Mouse (Mus musculus) forebrain, embryonic 14.5 days (tissue): ENCODE data around the gene Camk2d. TPM values are rescaled to one million over a fixed set of nuclear protein-coding genes. Genes with fewer than 3 reads are reported as not detected.

ENCODE experiments used
- ATAC-seq: fragments of 200-750 bp; cut with Nextera tagmentation; 2 replicates; pipeline ENCODE4 v1.8.0; 2017; ENCODE audit warnings: mild to moderate bottlenecking, moderate library complexity
- DNase-seq: peaks from one replicate; pipeline ENCODE4 v3.0.0-alpha.2; 2015; ENCODE audit warnings: low spot score
- H3K27ac ChIP-seq: fragments of 300-500 bp; sonication (generic); 2 replicates; pipeline ENCODE4 v1.5.1; 2014; ENCODE audit warnings: low read depth, mild to moderate bottlenecking, control low read depth, low read length, moderate library complexity
- H3K27me3 ChIP-seq: fragments of 300-500 bp; sonication (generic); replicated peaks from 2 replicates; pipeline ENCODE4 v1.6.1; 2014; ENCODE audit warnings: low read length, control low read depth, mixed read lengths; ENCODE audit not compliant: control insufficient read depth, insufficient read depth
- H3K36me3 ChIP-seq: fragments of 300-500 bp; sonication (generic); 2 replicates; pipeline ENCODE4 v1.6.1; 2014; ENCODE audit warnings: low read length, control low read depth; ENCODE audit not compliant: control insufficient read depth, insufficient read depth
- H3K4me1 ChIP-seq: fragments of 300-500 bp; sonication (generic); 2 replicates; pipeline ENCODE4 v1.6.1; 2014; ENCODE audit warnings: antibody characterized with exemption, low read length, control low read depth; ENCODE audit not compliant: control insufficient read depth, insufficient read depth
- H3K4me2 ChIP-seq: fragments of 300-500 bp; sonication (generic); 2 replicates; pipeline ENCODE4 v1.6.1; 2014; ENCODE audit warnings: mild to moderate bottlenecking, control low read depth, low read length
- H3K4me3 ChIP-seq: fragments of 300-500 bp; sonication (generic); 2 replicates; pipeline ENCODE4 v1.5.1; 2014; ENCODE audit warnings: low read depth, low read length, control low read depth
- H3K9ac ChIP-seq: fragments of 300-500 bp; sonication (generic); 2 replicates; pipeline ENCODE4 v1.6.1; 2014; ENCODE audit warnings: mild to moderate bottlenecking, low read length, control low read depth, moderate library complexity
- H3K9me3 ChIP-seq: fragments of 300-500 bp; sonication (generic); replicated peaks from 2 replicates; pipeline ENCODE4 v1.6.1; 2016; ENCODE audit warnings: low read length, control low read depth, mixed read lengths; ENCODE audit not compliant: control insufficient read depth
- WGBS: fragments of 180-500 bp; shearing (Covaris S2); extraction: QIAGEN DNeasy Blood & Tissue Kit; methylation state at CpG from one replicate; pipeline ENCODE4 v1.1.7; 2014; 5-methylcytosine and 5-hydroxymethylcytosine counted together
- polyA plus RNA-seq: library from polyadenylated mRNA; unstranded; fragments of >200 nt; fragmentation: Nextera tagmentation; extraction: Ambion mirVana; gene quantifications from 2 replicates; pipeline ENCODE4 v1.2.1, GENCODE M21; 2014

Gene Camk2d
- polyA plus RNA-seq, 1 experiment from 2014 or later, result 25.5 TPM

DNA sequence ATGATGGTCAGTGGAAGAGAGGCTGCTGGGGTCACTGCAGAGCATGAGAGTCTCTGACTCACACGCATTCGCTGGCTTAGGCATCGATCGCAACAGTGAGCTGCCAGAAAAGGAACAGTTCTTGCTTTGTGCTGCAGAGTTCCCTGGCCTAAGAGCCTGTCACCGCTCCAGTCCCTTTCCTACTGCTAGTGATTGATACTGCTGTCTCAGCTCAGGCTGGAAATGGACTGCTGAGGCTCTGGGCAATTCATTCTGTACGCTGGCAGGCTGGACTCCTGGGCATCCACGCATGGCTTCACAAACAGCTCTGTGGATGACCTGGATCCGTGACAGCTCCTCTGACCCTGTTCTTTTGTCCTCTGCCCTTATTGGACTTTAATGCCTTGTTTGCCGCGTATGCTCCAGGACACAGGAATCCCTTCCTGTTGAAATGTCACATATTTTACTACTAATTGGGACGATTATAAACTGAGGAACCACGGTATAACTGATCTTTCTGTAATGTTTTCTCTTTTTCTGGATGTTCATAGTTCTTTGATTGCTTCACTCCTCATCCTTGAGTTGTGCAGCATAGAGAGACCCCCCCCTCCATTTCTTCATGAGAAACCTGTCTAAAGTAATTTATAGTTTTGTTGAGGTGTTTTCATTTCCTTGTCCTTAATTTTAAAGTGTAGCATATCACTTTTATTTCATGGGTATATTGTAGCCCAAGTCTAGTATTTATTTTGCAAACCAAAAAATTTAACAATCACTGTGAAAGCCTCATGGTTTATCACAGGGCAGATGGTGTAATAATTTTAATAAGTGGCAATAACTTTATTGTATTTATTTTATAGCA, 99.6 kb downstream of the Camk2d start:
- Histone ChIP-seq H3K9ac (0 out of 2 replicates have a peak overlapping the region, but pooled peaks have one; percentile 22), H3K4me3 (no peak overlapping the region), H3K9me3 (no peaks in the 10 kb centered on the region), H3K27me3 (no peaks in the 10 kb centered on the region), H3K27ac (no peak overlapping the region), H3K4me1 (peaks cover 8% of the 10 kb centered on the region; the same call in 1 of the 2 replicates), H3K36me3 (no peaks in the 10 kb centered on the region), H3K4me2 (no peak overlapping the region)
- peak; percentile 76 for DNase-seq
- WGBS, result 16% methylated on average over 12 of the region's 12 CpGs
- peak; percentile 88 for ATAC-seq

DNA sequence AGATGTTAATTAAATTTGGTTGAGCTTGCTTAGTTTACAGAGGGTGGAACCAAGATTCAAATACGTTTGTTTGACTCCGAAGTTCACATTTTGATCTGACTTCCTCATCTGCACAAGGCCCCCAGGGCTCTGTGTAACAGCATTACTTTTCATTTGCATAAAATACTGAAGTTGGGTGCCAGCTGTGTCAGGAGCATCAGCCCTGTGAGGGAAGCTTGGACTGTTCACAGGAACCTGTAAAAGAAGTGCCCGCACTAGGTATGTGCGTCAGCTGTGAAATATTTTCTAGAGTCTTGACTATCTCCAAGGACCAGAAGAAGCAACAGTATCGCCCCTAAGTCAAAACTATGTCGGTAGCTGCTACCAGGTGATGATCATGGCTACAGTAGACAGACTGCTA, 100.5 kb downstream of the Camk2d start:
- ATAC-seq, result no peak
- Histone ChIP-seq H3K36me3 (no peaks in the 10 kb centered on the region), H3K27me3 (no peaks in the 10 kb centered on the region), H3K9ac (no peak overlapping the region), H3K9me3 (no peaks in the 10 kb centered on the region), H3K27ac (no peak overlapping the region), H3K4me3 (no peak overlapping the region), H3K4me2 (no peak overlapping the region), H3K4me1 (peaks cover 8% of the 10 kb centered on the region; the same call in 1 of the 2 replicates)
- WGBS, result 92% methylated on average over 6 of the region's 6 CpGs
- DNase-seq, result no peak

DNA sequence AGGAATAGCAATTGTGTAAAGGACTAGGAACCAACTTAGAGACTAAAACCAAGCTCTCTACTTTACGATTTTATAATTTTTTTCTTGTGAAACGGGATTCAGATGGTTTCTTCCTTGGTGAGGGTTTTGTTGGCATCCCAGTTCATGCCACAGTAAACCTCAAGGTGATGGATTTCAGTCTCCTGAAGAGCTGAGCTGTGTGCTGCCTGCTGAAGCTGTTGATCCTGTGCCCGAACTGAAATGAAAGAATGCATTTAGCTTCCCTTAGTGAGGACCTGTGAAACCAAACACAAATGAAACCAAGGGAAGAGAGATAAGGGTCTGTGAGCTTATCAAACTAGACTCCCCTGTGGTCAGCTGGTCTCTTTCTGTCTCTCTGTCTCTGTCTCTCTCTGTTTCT, 103.6 kb downstream of the Camk2d start:
- no peak for DNase-seq
- Histone ChIP-seq H3K27ac (no peak overlapping the region), H3K9me3 (no peaks in the 10 kb centered on the region), H3K4me3 (no peak overlapping the region), H3K4me1 (peaks cover 4% of the 10 kb centered on the region; the same call in 1 of the 2 replicates), H3K36me3 (no peaks in the 10 kb centered on the region), H3K9ac (no peak overlapping the region), H3K4me2 (no peak overlapping the region), H3K27me3 (no peaks in the 10 kb centered on the region)
- 80% methylated on average over 3 of the region's 3 CpGs for WGBS
- ATAC-seq, result no peak

DNA sequence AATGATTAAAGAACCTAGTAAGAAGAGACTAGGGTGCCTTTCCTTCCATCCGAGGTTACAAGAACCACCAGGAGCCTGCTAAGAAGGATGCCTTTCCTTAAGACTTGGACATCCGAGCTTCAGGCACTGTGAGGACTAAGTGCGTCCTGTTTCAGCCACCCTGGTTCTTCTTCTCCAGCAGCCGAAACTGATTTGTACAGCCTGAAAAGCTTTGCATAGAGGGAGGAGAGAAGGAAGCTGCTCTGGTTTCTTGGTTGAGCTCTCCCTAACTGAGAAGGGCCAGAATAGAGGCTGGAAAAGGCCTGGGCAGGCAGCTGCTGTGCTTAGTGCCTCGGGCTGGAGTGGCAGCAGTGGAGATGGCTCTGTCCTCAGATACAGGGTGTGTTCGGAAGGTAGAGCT, 105.0 kb downstream of the Camk2d start:
- ATAC-seq, result no peak
- no peaks in the 10 kb centered on the region for H3K36me3 ChIP-seq
- no peaks in the 10 kb centered on the region for H3K4me1 ChIP-seq
- H3K9ac ChIP-seq, result no peak overlapping the region
- H3K4me2 ChIP-seq, result no peak overlapping the region
- 83% methylated on average over 6 of the region's 6 CpGs for WGBS
- no peaks in the 10 kb centered on the region for H3K9me3 ChIP-seq
- no peak overlapping the region for H3K4me3 ChIP-seq
- H3K27ac ChIP-seq, result no peak overlapping the region
- H3K27me3 ChIP-seq, result no peaks in the 10 kb centered on the region
- no peak for DNase-seq

DNA sequence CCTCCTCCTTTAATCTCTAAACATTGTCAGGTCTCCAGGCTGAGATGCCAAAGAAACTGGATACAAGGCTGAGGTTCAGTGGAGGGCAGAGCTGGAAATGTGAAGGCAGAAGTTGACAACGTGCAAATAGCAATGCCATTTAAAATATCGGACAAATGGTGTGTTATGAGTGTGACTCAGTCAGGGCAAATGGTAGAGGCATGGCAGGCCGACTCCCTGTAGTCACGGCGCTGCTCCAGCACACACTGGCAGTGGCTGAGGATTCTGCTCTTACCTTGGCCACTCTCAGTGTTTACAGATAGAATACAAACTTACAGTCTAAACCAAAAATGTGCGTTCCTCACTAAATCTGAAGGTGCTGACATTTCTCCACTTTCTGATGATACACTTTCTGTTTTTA, 105.5 kb downstream of the Camk2d start:
- H3K9me3 ChIP-seq, result no peaks in the 10 kb centered on the region
- no peak overlapping the region for H3K4me2 ChIP-seq
- no peak for DNase-seq
- ATAC-seq, result no peak
- H3K36me3 ChIP-seq, result no peaks in the 10 kb centered on the region
- H3K27me3 ChIP-seq, result no peaks in the 10 kb centered on the region
- H3K4me3 ChIP-seq, result no peak overlapping the region
- no peak overlapping the region for H3K27ac ChIP-seq
- WGBS, result 88% methylated on average over 6 of the region's 6 CpGs
- no peaks in the 10 kb centered on the region for H3K4me1 ChIP-seq
- H3K9ac ChIP-seq, result no peak overlapping the region

DNA sequence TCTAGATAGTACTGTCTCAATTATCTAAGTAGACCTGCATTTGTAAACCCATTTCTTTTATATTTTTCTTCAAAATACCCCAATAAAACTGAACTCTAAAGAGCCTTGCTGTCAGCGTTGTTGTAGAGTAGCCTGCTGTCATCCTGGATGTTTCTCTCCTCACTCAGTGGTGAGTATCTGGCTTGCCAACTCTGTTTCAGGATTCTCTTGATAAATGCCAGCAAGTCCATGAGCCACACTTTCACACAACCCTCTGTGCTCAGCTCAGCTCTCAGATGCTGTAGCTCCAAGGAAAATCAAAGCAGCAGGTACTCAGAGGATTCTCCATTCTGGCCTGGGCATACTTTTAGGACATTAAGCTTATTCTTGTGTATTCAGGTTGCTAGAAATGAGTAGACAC, 109.4 kb downstream of the Camk2d start:
- no peak for DNase-seq

DNA sequence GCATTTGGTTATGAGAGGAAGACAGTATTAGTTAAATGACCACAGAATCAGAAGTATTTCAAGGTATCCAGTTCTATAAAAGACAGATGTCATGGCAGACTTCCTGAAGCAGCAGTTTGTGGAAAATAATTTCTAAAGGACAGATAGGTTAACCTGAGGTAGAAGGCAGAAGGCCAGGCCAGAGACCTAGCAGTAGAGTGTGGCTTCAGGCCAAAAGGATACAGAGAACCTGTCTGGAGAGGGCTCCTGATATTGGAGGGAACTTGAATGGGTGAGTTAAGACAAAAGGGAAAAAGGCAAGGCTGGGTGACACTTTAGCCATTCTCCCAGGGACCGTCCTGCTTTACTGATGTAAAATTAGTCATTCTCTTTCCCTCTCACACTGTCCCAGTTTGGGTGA, 118.2 kb downstream of the Camk2d start:
- Histone ChIP-seq H3K4me1 (no peaks in the 10 kb centered on the region), H3K9me3 (no peaks in the 10 kb centered on the region), H3K27ac (no peak overlapping the region), H3K36me3 (no peaks in the 10 kb centered on the region), H3K4me3 (no peak overlapping the region), H3K27me3 (no peaks in the 10 kb centered on the region), H3K4me2 (no peak overlapping the region), H3K9ac (no peak overlapping the region)
- WGBS, result 83% methylated on average over 1 of the region's 1 CpGs
- ATAC-seq (no peak), DNase-seq (no peak)

More for the DNA sequence above, 109.4 kb downstream of the Camk2d start:
- ATAC-seq, result no peak
- H3K4me3 ChIP-seq, result no peak overlapping the region
- no peaks in the 10 kb centered on the region for H3K36me3 ChIP-seq
- no peaks in the 10 kb centered on the region for H3K27me3 ChIP-seq
- H3K9ac ChIP-seq, result no peak overlapping the region
- no peak overlapping the region for H3K27ac ChIP-seq
- no peaks in the 10 kb centered on the region for H3K9me3 ChIP-seq
- no peaks in the 10 kb centered on the region for H3K4me1 ChIP-seq
- H3K4me2 ChIP-seq, result no peak overlapping the region
- 92% methylated on average over 1 of the region's 1 CpGs for WGBS

DNA sequence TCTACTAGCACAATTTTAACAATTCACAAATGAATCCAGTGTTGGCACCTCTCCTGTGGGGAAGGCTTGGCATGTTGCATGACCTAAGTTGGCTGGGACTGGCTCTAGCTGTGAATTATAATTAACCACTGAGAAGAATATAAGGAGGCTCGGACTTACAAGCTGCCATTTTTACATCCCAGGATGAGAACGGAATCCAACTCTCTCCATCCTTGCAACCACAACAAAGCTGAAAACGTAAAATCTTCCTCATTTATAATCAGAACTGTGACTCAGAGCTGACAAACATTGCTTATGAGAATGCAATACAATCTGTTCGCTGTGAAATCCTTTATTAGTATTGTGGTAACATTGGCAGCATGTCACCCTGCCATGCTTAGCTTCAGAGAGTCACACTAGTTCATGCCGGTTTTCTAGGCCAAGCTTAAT, 126.9 kb downstream of the Camk2d start:
- Histone ChIP-seq H3K9ac (no peak overlapping the region), H3K9me3 (no peaks in the 10 kb centered on the region), H3K36me3 (no peaks in the 10 kb centered on the region), H3K4me2 (no peak overlapping the region), H3K4me1 (peaks cover 2% of the 10 kb centered on the region; the same call in 1 of the 2 replicates), H3K4me3 (no peak overlapping the region), H3K27ac (peak overlapping the region; percentile 5; the same call in 1 of the 2 replicates), H3K27me3 (no peaks in the 10 kb centered on the region)
- peak; percentile 78 for ATAC-seq
- peak; percentile 84 for DNase-seq
- WGBS, result 48% methylated on average over 5 of the region's 5 CpGs

DNA sequence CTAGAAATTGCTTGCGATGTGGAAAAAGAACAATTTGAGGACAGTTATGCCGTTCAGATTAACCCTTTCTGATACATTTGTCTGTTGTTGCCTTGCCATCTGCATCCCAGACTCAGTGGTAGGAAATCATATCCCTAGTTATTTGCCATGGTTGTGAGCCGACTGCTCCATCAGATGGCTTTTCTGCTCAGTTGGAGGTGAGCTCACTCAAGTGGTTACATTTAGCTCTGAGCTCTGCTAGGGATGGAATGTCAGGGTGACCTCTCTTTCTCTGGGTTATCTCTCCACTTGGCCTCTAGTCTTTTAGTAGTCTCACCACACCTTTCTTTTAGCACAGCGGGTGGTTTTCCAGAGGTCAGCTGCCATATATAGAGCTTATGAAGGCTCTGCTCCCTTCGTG, 127.4 kb downstream of the Camk2d start:
- H3K4me1 ChIP-seq, result peaks cover 2% of the 10 kb centered on the region; the same call in 1 of the 2 replicates

More for the DNA sequence above, 127.4 kb downstream of the Camk2d start:
- no peak overlapping the region for H3K9ac ChIP-seq
- ATAC-seq, result peak; percentile 40
- H3K36me3 ChIP-seq, result no peaks in the 10 kb centered on the region
- H3K27me3 ChIP-seq, result no peaks in the 10 kb centered on the region
- H3K4me3 ChIP-seq, result no peak overlapping the region
- H3K27ac ChIP-seq, result peak overlapping the region; percentile 5; the same call in 1 of the 2 replicates
- WGBS, result 67% methylated on average over 5 of the region's 5 CpGs
- H3K4me2 ChIP-seq, result no peak overlapping the region
- no peak for DNase-seq
- H3K9me3 ChIP-seq, result no peaks in the 10 kb centered on the region
